Mouse (Mus musculus): ENCODE results near the gene H60b. TPM values are rescaled to one million over a fixed set of nuclear protein-coding genes. Genes with fewer than 3 reads are reported as not detected.
"Not testable (repeated sequence)": the region's sequence is repeated elsewhere in the genome, so short reads cannot be mapped to it uniquely, and the experiment has no call there.

Gene H60b
- total RNA-seq, 2 experiments from 2014 or later = not detected

GRCm38 (mm10) chr10:22163705-22164583, 5.6 kb downstream of the H60b start:
- ATAC-seq (replicated peaks; ENCODE audit: poor library complexity) = not testable (repeated sequence)

GRCm38 (mm10) chr10:22165328-22166003, 7.1 kb downstream of the H60b start:
- ATAC-seq (replicated peaks; ENCODE audit: poor library complexity) = peak; percentile 88

- peak; percentile 73 for ATAC-seq (replicated peaks; ENCODE audit: poor library complexity)
Observed at GRCm38 (mm10) chr10:22166025-22166424, 7.6 kb downstream of the H60b start.

GRCm38 (mm10) chr10:22167061-22167460, 8.7 kb downstream of the H60b start:
- not testable (repeated sequence) for ATAC-seq (replicated peaks; ENCODE audit: poor library complexity)

- ATAC-seq (replicated peaks; ENCODE audit: poor library complexity) = not testable (repeated sequence)
Observed at GRCm38 (mm10) chr10:22169116-22169515, 10.7 kb downstream of the H60b start.

GRCm38 (mm10) chr10:22172431-22173334, 14.3 kb downstream of the H60b start:
- peak; percentile 55 for ATAC-seq (replicated peaks; ENCODE audit: poor library complexity)

- ATAC-seq (replicated peaks; ENCODE audit: poor library complexity) = 0 out of 2 replicates have a peak, but pooled peaks have one; percentile 29
Observed at GRCm38 (mm10) chr10:22173335-22174189, 15.2 kb downstream of the H60b start.

- ATAC-seq (replicated peaks; ENCODE audit: poor library complexity) = 0 out of 2 replicates have a peak, but pooled peaks have one; percentile 39
Observed at GRCm38 (mm10) chr10:22174190-22174487, 15.8 kb downstream of the H60b start.

- not testable (repeated sequence) for ATAC-seq (replicated peaks; ENCODE audit: poor library complexity)
Observed at GRCm38 (mm10) chr10:22176515-22176914, 18.1 kb downstream of the H60b start.

- ATAC-seq (replicated peaks; ENCODE audit: poor library complexity) = not testable (repeated sequence)
Observed at GRCm38 (mm10) chr10:22191035-22191434, 32.6 kb downstream of the H60b start.

- ATAC-seq (replicated peaks; ENCODE audit: poor library complexity) = not testable (repeated sequence)
Observed at GRCm38 (mm10) chr10:22201352-22201751, 43.0 kb downstream of the H60b start.

GRCm38 (mm10) chr10:22202784-22203583, 44.6 kb downstream of the H60b start:
- ATAC-seq (replicated peaks; ENCODE audit: poor library complexity) = peak; percentile 76

GRCm38 (mm10) chr10:22206443-22206842, 48.1 kb downstream of the H60b start:
- not testable (repeated sequence) for ATAC-seq (replicated peaks; ENCODE audit: poor library complexity)

GRCm38 (mm10) chr10:22212012-22212696, 53.8 kb downstream of the H60b start:
- ATAC-seq (replicated peaks; ENCODE audit: poor library complexity) = peak; percentile 97

GRCm38 (mm10) chr10:22223474-22224349, 65.3 kb downstream of the H60b start:
- ATAC-seq (replicated peaks; ENCODE audit: poor library complexity) = peak; percentile 84

- ATAC-seq (replicated peaks; ENCODE audit: poor library complexity) = no peak
Observed at GRCm38 (mm10) chr10:22265060-22265459, 106.7 kb downstream of the H60b start.

All from megakaryocyte progenitor cell, adult 5-6 weeks (primary cell).